ENCODE assay signal across 12 mouse cellular contexts in the genomic region with DNA sequence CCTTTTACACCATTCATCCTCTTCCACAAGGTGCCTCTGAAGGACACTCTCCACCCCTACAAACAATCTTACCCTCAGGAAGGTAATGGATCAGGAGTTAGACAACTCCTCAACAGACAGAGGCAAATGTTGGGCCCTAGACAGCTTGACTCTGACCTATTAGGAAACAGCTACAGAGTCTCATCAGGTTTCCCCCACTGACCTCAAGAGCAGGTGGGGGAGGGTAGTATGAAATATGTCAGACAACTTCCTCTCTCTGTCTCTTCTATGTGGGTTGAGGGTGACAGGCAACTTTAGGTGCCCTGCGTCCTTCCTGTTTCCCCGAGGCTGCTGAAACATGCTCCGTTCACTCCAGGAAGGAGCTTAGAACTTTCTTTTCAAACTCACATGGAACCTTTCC.
DNase-seq lines count a peak whose midpoint lies in the region; ATAC-seq and TF ChIP-seq lines count a peak whose summit lies in the region.
"Had no signal": no experiment of that assay in that cellular context is flagged by ENCODE, and none has a peak within 500 bp of the region (broad histone marks: within the 10 kb centered on the region; RNA-seq: fewer than 3 reads in every experiment).

No protein-coding gene starts in this region.

- peaks cover 14% of the 10 kb centered on the region for H3K4me1 ChIP-seq in liver, adult 2 months (ENCODE audit: control insufficient read depth, insufficient read depth, low read length)
- peaks cover 7% of the 10 kb centered on the region for H3K4me1 ChIP-seq in liver, embryonic 11.5 days (replicated peaks; ENCODE audit: control insufficient read depth, insufficient read depth, low read length)

- 59% methylated on average over 3 of the region's 3 CpGs for WGBS in liver, adult 2 months
- 63% methylated on average over 3 of the region's 3 CpGs for WGBS in liver, embryonic 11.5 days

- no peak for ATAC-seq in liver, embryonic 11.5 days (replicated peaks; ENCODE audit: low FRiP score)
- ATAC-seq in granulocyte monocyte progenitor cell, adult 5-6 weeks (replicated peaks; ENCODE audit: poor library complexity, severe bottlenecking), result peak; percentile 95
- ATAC-seq: hindbrain, embryonic 16.5 days had no signal

- H3K36me3 ChIP-seq in liver, adult 2 months (ENCODE audit: control insufficient read depth, insufficient read depth, low read length), result no peaks in the 10 kb centered on the region
- no peaks in the 10 kb centered on the region for H3K36me3 ChIP-seq in liver, embryonic 11.5 days (ENCODE audit: control insufficient read depth, insufficient read depth, low read length)
- H3K36me3 ChIP-seq: forebrain, embryonic 10.5 days had no signal

- no peak for TF ChIP-seq POLR2A in liver, adult 2 months (IDR thresholded peaks at IDR 0.05; ENCODE audit: extremely low read depth, insufficient read depth, low read length)

- H3K4me2 ChIP-seq in liver, embryonic 11.5 days, result no peak overlapping the region

- DNase-seq in liver, adult 2 months (ENCODE audit: extremely low read depth, low read depth, low spot score), result peak; percentile 53
- DNase-seq in liver, embryonic 11.5 days (ENCODE audit: low spot score), result no peak
- DNase-seq in monocyte, adult 2 months (ENCODE audit: low read depth in 1 of 2, low spot score in 2 of 2), result peak; percentile 27 to 52
- DNase-seq in thymus, postnatal 25 days, result peak; percentile 74
- DNase-seq in cerebellum, adult 9-10 months, result no peak
- DNase-seq in left cerebral cortex, adult 8-10 months (ENCODE audit: low spot score in 2 of 2), result no peak
- DNase-seq in gastrocnemius, postnatal 4 days (ENCODE audit: low spot score in 2 of 2), result no peak
- DNase-seq: cerebellum, adult 2 months had no signal

- H3K9me3 ChIP-seq in liver, embryonic 11.5 days (ENCODE audit: control insufficient read depth, low read length), result no peaks in the 10 kb centered on the region
- H3K9me3 ChIP-seq: forebrain, embryonic 10.5 days had no signal

- no peak overlapping the region for H3K9ac ChIP-seq in liver, adult 2 months (ENCODE audit: low read depth, low read length)
- no peak overlapping the region for H3K9ac ChIP-seq in liver, embryonic 11.5 days (ENCODE audit: low read depth, low read length)

- H3K4me3 ChIP-seq in liver, adult 2 months (ENCODE audit: insufficient read depth, low read depth, low read length), result no peak overlapping the region
- H3K4me3 ChIP-seq in liver, embryonic 11.5 days (ENCODE audit: low read depth, low read length), result no peak overlapping the region
- H3K4me3 ChIP-seq: forebrain, embryonic 10.5 days; left cerebral cortex, adult 2 months had no signal

- H3K79me2 ChIP-seq in liver, adult 2 months (ENCODE audit: control insufficient read depth, insufficient read depth, low read length), result no peaks in the 10 kb centered on the region

- no peaks in the 10 kb centered on the region for H3K27me3 ChIP-seq in liver, adult 2 months (ENCODE audit: control insufficient read depth, insufficient read depth, low read length)
- no peaks in the 10 kb centered on the region for H3K27me3 ChIP-seq in liver, embryonic 11.5 days (replicated peaks; ENCODE audit: control insufficient read depth, insufficient read depth, low read length)

- no peak for TF ChIP-seq CTCF in liver, adult 2 months (IDR thresholded peaks at IDR 0.05; ENCODE audit: low read depth, low read length)

- H3K27ac ChIP-seq in liver, adult 2 months (replicated peaks; ENCODE audit: insufficient read depth, low read depth, low read length), result 0 out of 2 replicates have a peak overlapping the region, but pooled peaks have one; percentile 30
- H3K27ac ChIP-seq in liver, embryonic 11.5 days (ENCODE audit: low read depth, low read length), result no peak overlapping the region
- H3K27ac ChIP-seq: forebrain, embryonic 10.5 days; left cerebral cortex, adult 2 months had no signal

Comparison
In these comparisons a context has a peak if more than half of its experiments do, and no peak if none do; other contexts are left out.
1. DNase-seq: peak in liver, adult 2 months (single experiment), monocyte, adult 2 months (2 of 2) and thymus, postnatal 25 days (single experiment); none in liver, embryonic 11.5 days (single experiment), cerebellum, adult 9-10 months (single experiment), left cerebral cortex, adult 8-10 months (0 of 2) and gastrocnemius, postnatal 4 days (0 of 2).